Mouse (Mus musculus) hindbrain, embryonic 11.5 days (tissue): ENCODE results near the gene Skp1a. TPM values are rescaled to one million over a fixed set of nuclear protein-coding genes. Genes with fewer than 3 reads are reported as not detected.

Experiments used
- ATAC-seq: fragments of 200-750 bp; cut with Nextera tagmentation; 2 replicates; pipeline ENCODE4 v1.8.0; 2017; ENCODE audit warnings: mild to moderate bottlenecking, moderate TSS enrichment, moderate library complexity; ENCODE audit not compliant: low FRiP score
- DNase-seq: peaks from one replicate; pipeline ENCODE4 v3.0.0-alpha.2; 2015; ENCODE audit warnings: low spot score
- H3K27ac ChIP-seq: fragments of 300-500 bp; sonication (generic); 2 replicates; pipeline ENCODE4 v1.5.1; 2014; ENCODE audit warnings: mild to moderate bottlenecking, low read depth, low read length
- H3K27me3 ChIP-seq: fragments of 300-500 bp; sonication (generic); 2 replicates; pipeline ENCODE4 v1.6.1; 2014; ENCODE audit warnings: mild to moderate bottlenecking, low read length, moderate library complexity, mixed read lengths; ENCODE audit not compliant: control insufficient read depth, insufficient read depth
- H3K36me3 ChIP-seq: fragments of 300-500 bp; sonication (generic); 2 replicates; pipeline ENCODE4 v1.6.1; 2014; ENCODE audit warnings: mild to moderate bottlenecking, low read length, moderate library complexity, mixed read lengths; ENCODE audit not compliant: control insufficient read depth, insufficient read depth
- H3K4me1 ChIP-seq: fragments of 300-500 bp; sonication (generic); replicated peaks from 2 replicates; pipeline ENCODE4 v1.6.1; 2014; ENCODE audit warnings: low read length, mixed read lengths; ENCODE audit not compliant: control insufficient read depth, insufficient read depth
- H3K4me2 ChIP-seq: fragments of 300-500 bp; sonication (generic); replicated peaks from 2 replicates; pipeline ENCODE4 v1.6.1; 2014; ENCODE audit warnings: mild to moderate bottlenecking, low read depth, low read length
- H3K4me3 ChIP-seq: fragments of 300-500 bp; sonication (generic); 2 replicates; pipeline ENCODE4 v1.5.1; 2014; ENCODE audit warnings: low read depth, low read length
- H3K9ac ChIP-seq: fragments of 300-500 bp; sonication (generic); 2 replicates; pipeline ENCODE4 v1.6.1; 2014; ENCODE audit warnings: low read depth, low read length
- H3K9me3 ChIP-seq: fragments of 300-500 bp; sonication (generic); 2 replicates; pipeline ENCODE4 v1.6.1; 2016; ENCODE audit warnings: low read length; ENCODE audit not compliant: control insufficient read depth
- WGBS: fragments of 180-500 bp; shearing (Covaris S2); extraction: QIAGEN DNeasy Blood & Tissue Kit; methylation state at CpG from one replicate; pipeline ENCODE4 v1.1.7; 2014; 5-methylcytosine and 5-hydroxymethylcytosine counted together
- polyA plus RNA-seq: library from polyadenylated mRNA; unstranded; fragments of >200 nt; fragmentation: Nextera tagmentation; extraction: Ambion mirVana; gene quantifications from 2 replicates; pipeline ENCODE4 v1.2.1, GENCODE M21; 2014

Skp1a gene
- polyA plus RNA-seq, 1 experiment from 2014 or later: 1,116 TPM

DNA sequence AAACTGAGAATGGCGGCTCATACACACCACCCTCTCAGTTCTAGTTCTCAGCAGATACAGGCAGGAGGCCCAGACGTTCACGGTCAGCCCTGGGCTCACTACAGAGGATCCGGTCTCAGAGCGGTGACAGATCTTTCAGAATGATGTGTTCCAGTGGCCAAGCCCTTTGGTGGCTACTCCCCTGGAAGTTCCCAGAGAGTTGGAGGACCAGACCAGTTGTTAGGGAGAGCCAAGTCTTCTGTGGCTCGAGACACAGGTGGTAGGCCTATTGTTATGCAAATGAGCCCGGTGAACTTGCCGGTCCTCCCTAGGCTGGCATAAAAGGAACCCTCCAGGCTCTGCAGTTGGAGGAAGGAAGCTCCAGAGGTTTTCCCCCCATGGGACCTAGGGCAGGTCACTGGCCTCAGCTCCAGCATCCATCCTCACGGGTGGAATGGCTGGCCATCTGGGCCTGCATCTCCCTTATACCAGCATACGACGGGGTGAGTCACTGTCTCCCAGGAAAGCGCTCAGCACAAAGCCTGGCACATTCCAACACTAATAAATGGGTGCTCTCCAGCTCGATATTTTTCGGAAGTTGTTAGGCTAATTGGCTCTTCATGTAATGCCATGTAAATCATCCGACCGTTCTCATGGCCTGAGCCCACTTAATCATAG lies 54.6 kb downstream of the Skp1a start:
- peak; percentile 30 for DNase-seq
- no peak for ATAC-seq
- H3K27me3 ChIP-seq: peaks cover 32% of the 10 kb centered on the region

DNA sequence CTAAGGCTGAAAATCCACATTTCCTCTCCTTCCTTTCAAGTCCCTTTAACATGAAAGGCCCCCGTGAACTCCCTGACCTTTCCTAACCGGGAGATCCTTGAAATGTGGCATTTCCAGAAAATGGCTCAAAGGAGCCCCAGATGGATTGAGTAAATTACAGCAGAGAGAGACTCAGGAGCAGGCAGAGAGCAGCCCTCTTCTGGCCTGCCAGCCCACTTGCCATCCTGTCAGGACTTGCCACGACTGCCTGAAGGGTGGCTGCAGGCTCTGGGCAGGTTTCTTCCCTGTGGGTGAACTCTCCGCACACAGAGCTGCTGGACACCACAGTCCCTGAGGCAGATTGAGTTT lies 55.1 kb downstream of the Skp1a start:
- DNase-seq (peak; percentile 15), ATAC-seq (no peak)
- 7% methylated on average over 4 of the region's 4 CpGs for WGBS
- Histone ChIP-seq H3K9me3 (no peaks in the 10 kb centered on the region), H3K9ac (0 out of 2 replicates have a peak overlapping the region, but pooled peaks have one; percentile 23), H3K4me3 (no peak overlapping the region), H3K4me1 (peaks cover 6% of the 10 kb centered on the region), H3K27ac (no peak overlapping the region), H3K36me3 (no peaks in the 10 kb centered on the region), H3K27me3 (peaks cover 29% of the 10 kb centered on the region), H3K4me2 (no peak overlapping the region)

More for the DNA sequence above, 54.6 kb downstream of the Skp1a start:
- Histone ChIP-seq H3K4me2 (no peak overlapping the region), H3K9me3 (no peaks in the 10 kb centered on the region), H3K4me1 (peaks cover 6% of the 10 kb centered on the region), H3K9ac (no peak overlapping the region), H3K36me3 (no peaks in the 10 kb centered on the region), H3K4me3 (no peak overlapping the region), H3K27ac (no peak overlapping the region)
- WGBS: 9% methylated on average over 16 of the region's 16 CpGs

DNA sequence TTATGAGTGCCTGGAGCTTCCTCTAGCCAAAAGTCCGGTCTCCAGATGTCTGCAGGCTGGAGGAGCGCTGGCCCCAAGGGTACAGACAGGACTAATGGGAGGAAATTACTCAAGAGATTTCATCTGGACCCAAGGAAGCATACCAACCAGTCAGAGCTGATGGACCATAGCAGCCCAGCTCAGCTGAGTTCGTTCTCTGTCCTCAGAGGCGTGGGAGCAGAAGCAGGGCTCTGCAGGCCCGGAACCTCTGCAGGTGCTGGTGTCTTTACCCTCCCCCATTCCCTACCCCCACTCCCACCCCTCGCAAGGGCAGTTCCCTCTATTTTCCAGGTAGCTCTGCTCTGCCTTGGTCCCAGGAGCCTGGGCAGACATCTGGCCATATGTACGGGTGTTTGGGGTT lies 60.6 kb downstream of the Skp1a start:
- ATAC-seq: no peak
- Histone ChIP-seq H3K4me2 (no peak overlapping the region), H3K4me1 (no peaks in the 10 kb centered on the region), H3K9me3 (no peaks in the 10 kb centered on the region), H3K27ac (no peak overlapping the region), H3K27me3 (no peaks in the 10 kb centered on the region), H3K36me3 (no peaks in the 10 kb centered on the region), H3K9ac (no peak overlapping the region), H3K4me3 (no peak overlapping the region)
- no peak for DNase-seq
- WGBS: 79% methylated on average over 7 of the region's 7 CpGs

DNA sequence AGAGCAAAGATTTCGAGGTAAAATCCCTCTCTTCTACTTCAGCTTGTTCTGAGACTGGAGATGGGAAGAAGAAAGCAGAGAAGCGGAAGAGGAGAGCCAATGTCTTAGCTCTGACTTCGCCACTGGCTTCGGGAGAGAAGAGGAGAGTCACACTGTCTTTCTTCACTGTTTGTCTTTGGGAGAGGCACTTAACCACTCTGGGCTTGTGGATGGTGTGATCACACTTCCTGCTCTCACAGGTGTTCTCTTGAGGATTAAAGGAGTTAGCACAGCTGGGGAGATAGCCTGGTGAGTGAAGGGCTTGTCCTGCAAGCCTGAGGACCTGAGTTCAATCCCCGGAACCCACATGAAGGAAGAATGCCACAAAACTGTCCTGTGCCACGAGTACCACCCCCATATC lies 61.1 kb downstream of the Skp1a start:
- ATAC-seq (no peak), DNase-seq (no peak)
- no peak overlapping the region for H3K4me2 ChIP-seq
- no peaks in the 10 kb centered on the region for H3K4me1 ChIP-seq
- H3K9ac ChIP-seq: no peak overlapping the region
- H3K36me3 ChIP-seq: no peaks in the 10 kb centered on the region
- no peaks in the 10 kb centered on the region for H3K9me3 ChIP-seq
- H3K4me3 ChIP-seq: no peak overlapping the region
- H3K27me3 ChIP-seq: no peaks in the 10 kb centered on the region
- 76% methylated on average over 6 of the region's 6 CpGs for WGBS
- H3K27ac ChIP-seq: no peak overlapping the region

DNA sequence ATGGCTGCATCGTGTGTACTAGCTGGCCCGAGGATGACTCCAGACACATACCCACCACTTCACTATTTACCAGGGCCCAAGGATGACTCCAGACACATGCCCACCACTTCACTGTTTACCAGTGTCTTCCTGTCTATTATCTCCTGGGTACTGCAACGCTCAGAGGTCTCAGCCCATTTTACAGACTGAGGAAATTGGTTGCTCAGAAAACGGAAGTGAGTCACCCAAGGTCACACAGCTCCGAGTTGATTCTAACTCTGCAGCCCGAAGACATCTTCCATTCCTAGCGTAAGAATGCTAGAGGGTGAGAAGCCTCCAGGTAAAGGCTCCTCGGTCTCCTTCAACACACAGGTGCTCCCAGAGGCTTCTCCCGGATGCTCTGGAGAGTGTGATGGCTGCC lies 62.3 kb downstream of the Skp1a start:
- H3K9ac ChIP-seq: no peak overlapping the region
- DNase-seq (no peak), ATAC-seq (no peak)
- WGBS: 86% methylated on average over 9 of the region's 9 CpGs
- H3K36me3 ChIP-seq: no peaks in the 10 kb centered on the region
- H3K27me3 ChIP-seq: no peaks in the 10 kb centered on the region
- H3K4me1 ChIP-seq: no peaks in the 10 kb centered on the region
- H3K4me2 ChIP-seq: no peak overlapping the region
- no peaks in the 10 kb centered on the region for H3K9me3 ChIP-seq
- no peak overlapping the region for H3K4me3 ChIP-seq
- H3K27ac ChIP-seq: no peak overlapping the region

Other genes with a start within 250 kb of the Skp1a start
- gene Ube2b, start 231.2 kb upstream of the Skp1a start, polyA plus RNA-seq: 193 and 205 TPM in 2 replicates
- gene Cdkl3, start 227.8 kb upstream of the Skp1a start, polyA plus RNA-seq: 12.0 and 15.9 TPM in 2 replicates
- gene Ppp2ca, start 133.3 kb upstream of the Skp1a start, polyA plus RNA-seq: 128 and 136 TPM in 2 replicates
- gene Olfr1373, start 86.5 kb upstream of the Skp1a start, polyA plus RNA-seq: not detected in 2 replicates
- not detected in 2 replicates for gene Olfr1371, start 18.0 kb upstream of the Skp1a start, polyA plus RNA-seq
- 6.9 and 7.7 TPM in 2 replicates for gene Tcf7, start 51.0 kb downstream of the Skp1a start, polyA plus RNA-seq
- gene Vdac1, start 128.9 kb downstream of the Skp1a start, polyA plus RNA-seq: 205 and 221 TPM in 2 replicates
- gene 9530068E07Rik, start 164.4 kb downstream of the Skp1a start, polyA plus RNA-seq: 171 and 175 TPM in 2 replicates